Mouse (Mus musculus): Measurements from ENCODE around the gene Btbd35f22. TPM values are rescaled to one million over a fixed set of nuclear protein-coding genes. Genes with fewer than 3 reads are reported as not detected.
"Not testable (repeated sequence)": the region's sequence is repeated elsewhere in the genome, so short reads cannot be mapped to it uniquely, and the experiment has no call there.

Gene Btbd35f22
- not detected in 2 replicates for total RNA-seq (2015)
- not detected in 2 replicates for total RNA-seq (2017)

GRCm38 (mm10) chrX:32047529-32047928 is at the start of gene Btbd35f22:
Btbd35f22 (plus strand) TSS chrX:32047829.
- not testable (repeated sequence) for ATAC-seq (replicated peaks; ENCODE audit: poor library complexity)

Other genes starting within 250 kb of the Btbd35f22 start
- not detected in 2 replicates for gene Gm21637, start 85.8 kb upstream of the Btbd35f22 start, total RNA-seq (2015)
- not detected in 2 replicates for gene Gm21637, start 85.8 kb upstream of the Btbd35f22 start, total RNA-seq (2017)
- gene Btbd35f2, start 230.6 kb downstream of the Btbd35f22 start, total RNA-seq (2015), result not detected in 2 replicates
- gene Btbd35f2, start 230.6 kb downstream of the Btbd35f22 start, total RNA-seq (2017), result not detected in 2 replicates